Comparison of ENCODE assay signal across 8 mouse cellular contexts in the genomic region with DNA sequence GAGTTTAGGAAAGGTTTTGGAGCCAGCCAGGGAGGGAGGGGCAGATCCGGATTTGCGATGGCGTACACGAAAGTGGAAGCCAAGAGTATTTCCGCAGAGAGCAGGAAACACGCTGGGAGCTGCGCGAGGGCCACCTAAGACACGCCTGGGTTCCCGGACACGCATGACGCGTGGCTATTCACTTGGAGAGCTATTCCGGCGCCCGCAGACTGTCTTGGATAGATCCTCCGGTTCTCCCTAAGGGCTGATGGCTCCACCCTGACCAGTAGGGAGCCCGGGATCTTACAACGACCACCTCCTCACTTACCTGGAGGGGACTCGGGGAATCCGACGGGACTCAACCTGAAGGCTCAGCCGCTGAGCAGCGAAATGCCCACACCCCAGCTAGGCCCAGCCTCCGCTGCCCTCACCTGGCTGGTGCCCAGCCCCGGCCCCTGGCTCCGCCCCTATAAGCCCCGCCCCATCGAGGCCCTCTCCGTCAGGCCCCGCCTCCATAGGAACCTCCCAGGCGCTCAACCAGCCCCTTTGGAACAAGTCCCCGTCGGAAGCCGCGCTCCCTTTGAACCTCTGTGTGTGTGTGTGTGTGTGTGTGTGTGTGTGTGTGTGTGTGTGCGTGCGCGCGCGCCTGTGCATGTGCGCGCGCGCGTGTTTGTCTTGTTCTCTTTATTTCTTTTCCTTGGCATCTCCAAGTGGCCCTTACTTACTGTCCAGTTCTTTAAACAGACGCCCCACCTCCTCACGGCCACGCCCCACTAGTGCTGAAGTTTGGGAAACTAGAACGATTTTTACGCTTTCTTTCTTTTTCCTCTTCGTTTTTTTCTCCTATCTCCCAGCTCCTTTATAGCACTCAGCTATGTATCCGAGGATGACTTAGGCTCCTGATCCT. TPM values are rescaled to one million over a fixed set of nuclear protein-coding genes. Genes with fewer than 3 reads are reported as not detected.
A peak's percentile ranks its signal among the peaks of the same experiment; 100 is the strongest.
DNase-seq lines count a peak whose midpoint lies in the region; ATAC-seq lines count a peak whose summit lies in the region.

No protein-coding gene starts in this region.

- H3K36me3 ChIP-seq in erythroblast, embryonic 14.5 days (ENCODE audit: control insufficient read depth), result no peaks in the 10 kb centered on the region
- no peaks in the 10 kb centered on the region for H3K36me3 ChIP-seq in heart, embryonic 15.5 days
- H3K36me3 ChIP-seq in liver, embryonic 15.5 days (replicated peaks), result no peaks in the 10 kb centered on the region
- H3K36me3 ChIP-seq in neural tube, embryonic 11.5 days (ENCODE audit: control insufficient read depth, insufficient read depth, low read length), result no peaks in the 10 kb centered on the region
- no peaks in the 10 kb centered on the region for H3K36me3 ChIP-seq in stomach, embryonic 16.5 days (ENCODE audit: control insufficient read depth, insufficient read depth, low read length)

- WGBS in heart, embryonic 15.5 days, result under 1% methylated on average over 51 of the region's 53 CpGs
- under 1% methylated on average over 53 of the region's 53 CpGs for WGBS in liver, embryonic 15.5 days (ENCODE audit: insufficient replicate concordance)
- under 1% methylated on average over 44 of the region's 53 CpGs for WGBS in neural tube, embryonic 11.5 days
- WGBS in stomach, embryonic 16.5 days, result 1% methylated on average over 53 of the region's 53 CpGs

- ATAC-seq in heart, embryonic 15.5 days (replicated peaks; ENCODE audit: insufficient number of reproducible peaks, insufficient read depth, low FRiP score, low read depth), result peak; percentile 78
- peak; percentile 66 for ATAC-seq in liver, embryonic 15.5 days (ENCODE audit: insufficient read depth)
- peak; percentile 67 for ATAC-seq in neural tube, embryonic 11.5 days (ENCODE audit: insufficient read depth, low FRiP score, low TSS enrichment)
- peak; percentile 90 for ATAC-seq in stomach, embryonic 16.5 days (ENCODE audit: insufficient read depth, low FRiP score)

- peaks cover 26% of the 10 kb centered on the region for H3K4me1 ChIP-seq in erythroblast, embryonic 14.5 days (ENCODE audit: control insufficient read depth)
- peaks cover 17% of the 10 kb centered on the region for H3K4me1 ChIP-seq in heart, embryonic 15.5 days (replicated peaks)
- H3K4me1 ChIP-seq in liver, embryonic 15.5 days (replicated peaks), result peaks cover 39% of the 10 kb centered on the region
- H3K4me1 ChIP-seq in neural tube, embryonic 11.5 days (ENCODE audit: control insufficient read depth, insufficient read depth, low read length), result 0 out of 2 replicates have a peak, but pooled peaks cover 5% of the 10 kb centered on the region
- H3K4me1 ChIP-seq in stomach, embryonic 16.5 days (ENCODE audit: control insufficient read depth, insufficient read depth, low read length), result peaks cover 15% of the 10 kb centered on the region

- peak overlapping the region; percentile 53 for H3K9ac ChIP-seq in heart, embryonic 15.5 days
- peak overlapping the region; percentile 35 for H3K9ac ChIP-seq in liver, embryonic 15.5 days
- H3K9ac ChIP-seq in neural tube, embryonic 11.5 days (ENCODE audit: low read length), result no peak overlapping the region
- peak overlapping the region; percentile 76 for H3K9ac ChIP-seq in stomach, embryonic 16.5 days (ENCODE audit: low read length)

- peak; percentile 93 for DNase-seq in CD4-positive, CD25-positive, alpha-beta regulatory T cell, adult 2 months (ENCODE audit: low read depth, low spot score)
- peak; percentile 12 for DNase-seq in brain, embryonic 18.5 days (ENCODE audit: low read depth, low spot score)
- peak; percentile 95 for DNase-seq in kidney, postnatal 14 days
- DNase-seq in neural tube, embryonic 11.5 days (ENCODE audit: low spot score), result peak; percentile 69

- H3K27ac ChIP-seq in heart, embryonic 15.5 days, result 0 out of 2 replicates have a peak overlapping the region, but pooled peaks have one; percentile 17
- no peak overlapping the region for H3K27ac ChIP-seq in liver, embryonic 15.5 days (replicated peaks)
- no peak overlapping the region for H3K27ac ChIP-seq in neural tube, embryonic 11.5 days (ENCODE audit: low read depth, low read length)
- peak overlapping the region; percentile 78 for H3K27ac ChIP-seq in stomach, embryonic 16.5 days (ENCODE audit: low read length)

- no peaks in the 10 kb centered on the region for H3K9me3 ChIP-seq in erythroblast, embryonic 14.5 days (ENCODE audit: control insufficient read depth, low read length)
- no peaks in the 10 kb centered on the region for H3K9me3 ChIP-seq in heart, embryonic 15.5 days (replicated peaks)
- H3K9me3 ChIP-seq in liver, embryonic 15.5 days (replicated peaks), result no peaks in the 10 kb centered on the region
- H3K9me3 ChIP-seq in neural tube, embryonic 11.5 days (ENCODE audit: control insufficient read depth, low read length), result no peaks in the 10 kb centered on the region
- H3K9me3 ChIP-seq in stomach, embryonic 16.5 days (replicated peaks; ENCODE audit: control insufficient read depth, low read length), result no peaks in the 10 kb centered on the region

- peak overlapping the region; percentile 81 for H3K4me2 ChIP-seq in heart, embryonic 15.5 days
- H3K4me2 ChIP-seq in liver, embryonic 15.5 days, result peak overlapping the region; percentile 70
- peak overlapping the region; percentile 54 for H3K4me2 ChIP-seq in neural tube, embryonic 11.5 days (ENCODE audit: low read depth)
- peak overlapping the region; percentile 92 for H3K4me2 ChIP-seq in stomach, embryonic 16.5 days (ENCODE audit: low read depth, low read length)

- H3K4me3 ChIP-seq in erythroblast, embryonic 14.5 days (replicated peaks), result peak overlapping the region; percentile 59
- peak overlapping the region; percentile 66 for H3K4me3 ChIP-seq in heart, embryonic 15.5 days
- H3K4me3 ChIP-seq in liver, embryonic 15.5 days (replicated peaks), result peak overlapping the region; percentile 57
- peak overlapping the region; percentile 34 for H3K4me3 ChIP-seq in neural tube, embryonic 11.5 days (ENCODE audit: low read depth, low read length)
- H3K4me3 ChIP-seq in stomach, embryonic 16.5 days (replicated peaks; ENCODE audit: low read length), result peak overlapping the region; percentile 69

- peaks cover 63% of the 10 kb centered on the region for H3K27me3 ChIP-seq in erythroblast, embryonic 14.5 days (ENCODE audit: control insufficient read depth)
- peaks cover 23% of the 10 kb centered on the region for H3K27me3 ChIP-seq in heart, embryonic 15.5 days
- peaks cover 36% of the 10 kb centered on the region for H3K27me3 ChIP-seq in liver, embryonic 15.5 days
- peaks cover 28% of the 10 kb centered on the region for H3K27me3 ChIP-seq in neural tube, embryonic 11.5 days (ENCODE audit: control insufficient read depth, insufficient read depth, low read length)
- peaks cover 3% of the 10 kb centered on the region; the same call in 1 of the 2 replicates for H3K27me3 ChIP-seq in stomach, embryonic 16.5 days (ENCODE audit: control insufficient read depth, insufficient read depth, low read length)

RNA-seq across cellular contexts. Expression of a gene that starts 3.5 kb away (rescaled TPM):
- 0.18 and 0.21 TPM in 2 replicates for polyA plus RNA-seq in erythroblast, embryonic 14.5 days (2012)
- polyA plus RNA-seq in heart, embryonic 15.5 days (2015; fragmentation: Nextera tagmentation; extraction: Ambion mirVana), result 1.8 and 9.6 TPM in 2 replicates
- polyA plus RNA-seq in liver, embryonic 15.5 days (2015; fragmentation: Nextera tagmentation; extraction: Ambion mirVana), result 13.8 and 14.5 TPM in 2 replicates
- polyA plus RNA-seq in neural tube, embryonic 11.5 days (2014; fragmentation: Nextera tagmentation; extraction: Ambion mirVana), result 1.9 and 2.5 TPM in 2 replicates
- 3.9 and 5.8 TPM in 2 replicates for polyA plus RNA-seq in stomach, embryonic 16.5 days (2015; fragmentation: Nextera tagmentation; extraction: Ambion mirVana)

RNA-seq across cellular contexts. Expression of a gene that starts 26.1 kb away (rescaled TPM):
- 0.04 and 0.18 TPM in 2 replicates for polyA plus RNA-seq in erythroblast, embryonic 14.5 days (2012)
- 39.1 and 43.7 TPM in 2 replicates for polyA plus RNA-seq in heart, embryonic 15.5 days (2015; fragmentation: Nextera tagmentation; extraction: Ambion mirVana)
- polyA plus RNA-seq in liver, embryonic 15.5 days (2015; fragmentation: Nextera tagmentation; extraction: Ambion mirVana), result 8.1 and 9.8 TPM in 2 replicates
- polyA plus RNA-seq in neural tube, embryonic 11.5 days (2014; fragmentation: Nextera tagmentation; extraction: Ambion mirVana), result 21.3 and 21.7 TPM in 2 replicates
- polyA plus RNA-seq in stomach, embryonic 16.5 days (2015; fragmentation: Nextera tagmentation; extraction: Ambion mirVana), result 45.4 and 46.9 TPM in 2 replicates

RNA-seq across cellular contexts. Expression of a gene that starts 27.1 kb away (rescaled TPM):
- polyA plus RNA-seq in erythroblast, embryonic 14.5 days (2012), result 1.4 and 1.9 TPM in 2 replicates
- 26.5 and 29.0 TPM in 2 replicates for polyA plus RNA-seq in heart, embryonic 15.5 days (2015; fragmentation: Nextera tagmentation; extraction: Ambion mirVana)
- 11.9 and 12.0 TPM in 2 replicates for polyA plus RNA-seq in liver, embryonic 15.5 days (2015; fragmentation: Nextera tagmentation; extraction: Ambion mirVana)
- 24.2 and 29.1 TPM in 2 replicates for polyA plus RNA-seq in neural tube, embryonic 11.5 days (2014; fragmentation: Nextera tagmentation; extraction: Ambion mirVana)
- polyA plus RNA-seq in stomach, embryonic 16.5 days (2015; fragmentation: Nextera tagmentation; extraction: Ambion mirVana), result 50.0 and 52.0 TPM in 2 replicates

RNA-seq across cellular contexts. Expression of a gene that starts 47.4 kb away (rescaled TPM):
- polyA plus RNA-seq in erythroblast, embryonic 14.5 days (2012), result 0.11 and 0.12 TPM in 2 replicates
- polyA plus RNA-seq in heart, embryonic 15.5 days (2015; fragmentation: Nextera tagmentation; extraction: Ambion mirVana), result 1.8 and 5.6 TPM in 2 replicates
- 369 and 468 TPM in 2 replicates for polyA plus RNA-seq in liver, embryonic 15.5 days (2015; fragmentation: Nextera tagmentation; extraction: Ambion mirVana)
- 0.49 and 0.66 TPM in 2 replicates for polyA plus RNA-seq in neural tube, embryonic 11.5 days (2014; fragmentation: Nextera tagmentation; extraction: Ambion mirVana)
- polyA plus RNA-seq in stomach, embryonic 16.5 days (2015; fragmentation: Nextera tagmentation; extraction: Ambion mirVana), result 17.0 and 19.5 TPM in 2 replicates

Comparison
In these comparisons a context has a peak if more than half of its experiments do, and no peak if none do; other contexts are left out.
1. DNase-seq: peak in every context shown above with its lines; median percentile 95 in kidney, postnatal 14 days; 93 in CD4-positive, CD25-positive, alpha-beta regulatory T cell, adult 2 months; 69 in neural tube, embryonic 11.5 days; 12 in brain, embryonic 18.5 days.
2. H3K27ac ChIP-seq: peak in heart, embryonic 15.5 days (single experiment) and stomach, embryonic 16.5 days (single experiment); none in liver, embryonic 15.5 days (single experiment) and neural tube, embryonic 11.5 days (single experiment).
3. Peak in every context shown above with its lines, with median percentiles within 50 percentile points of each other: H3K4me3 ChIP-seq, ATAC-seq and H3K4me2 ChIP-seq.